Mouse (Mus musculus): ENCODE measurements around the gene Man2c1. TPM values are rescaled to one million over a fixed set of nuclear protein-coding genes. Genes with fewer than 3 reads are reported as not detected.

The Man2c1 gene
- polyA plus RNA-seq, 1 experiment from 2014 or later: 41.3 TPM

DNA sequence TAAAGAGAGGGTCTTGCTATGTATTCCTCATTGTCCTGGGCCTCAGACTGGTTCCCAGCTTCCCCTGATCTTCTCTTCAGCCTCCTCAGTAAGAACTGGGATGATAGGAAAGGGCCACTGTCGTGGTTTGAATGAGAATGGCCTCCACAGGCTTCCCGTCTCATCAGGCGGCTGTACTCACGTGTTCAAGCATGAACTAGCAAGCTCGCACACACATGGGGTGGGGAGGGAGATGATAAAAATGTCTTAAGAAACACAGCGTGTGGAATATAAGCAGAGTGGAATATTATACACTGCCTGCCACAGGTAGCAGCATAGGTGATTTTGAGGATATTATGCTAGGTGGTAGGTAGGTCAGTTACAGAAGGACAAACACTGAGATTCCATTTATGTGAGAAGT, 18.5 kb downstream of the Man2c1 start:
- Histone ChIP-seq H3K9me3 (ENCODE audit: control insufficient read depth, low read length) (no peaks in the 10 kb centered on the region), H3K4me3 (ENCODE audit: low read depth, low read length) (no peak overlapping the region), H3K36me3 (ENCODE audit: control insufficient read depth, insufficient read depth, low read length) (no peaks in the 10 kb centered on the region), H3K27me3 (ENCODE audit: control insufficient read depth, insufficient read depth, low read length) (no peaks in the 10 kb centered on the region), H3K4me2 (ENCODE audit: low read depth, low read length, severe bottlenecking) (peak overlapping the region; percentile 81; the same call in 1 of the 2 replicates), H3K27ac (ENCODE audit: low read depth, low read length) (no peak overlapping the region), H3K9ac (ENCODE audit: low read length) (peak overlapping the region; percentile 74; the same call in 1 of the 2 replicates), H3K4me1 (replicated peaks; ENCODE audit: control insufficient read depth, insufficient read depth, low read length) (0 out of 2 replicates have a peak, but pooled peaks cover 2% of the 10 kb centered on the region)
- 74% methylated on average over 6 of the region's 6 CpGs for WGBS
- DNase-seq (ENCODE audit: low spot score) (no peak), ATAC-seq (replicated peaks; ENCODE audit: low FRiP score) (no peak)

DNA sequence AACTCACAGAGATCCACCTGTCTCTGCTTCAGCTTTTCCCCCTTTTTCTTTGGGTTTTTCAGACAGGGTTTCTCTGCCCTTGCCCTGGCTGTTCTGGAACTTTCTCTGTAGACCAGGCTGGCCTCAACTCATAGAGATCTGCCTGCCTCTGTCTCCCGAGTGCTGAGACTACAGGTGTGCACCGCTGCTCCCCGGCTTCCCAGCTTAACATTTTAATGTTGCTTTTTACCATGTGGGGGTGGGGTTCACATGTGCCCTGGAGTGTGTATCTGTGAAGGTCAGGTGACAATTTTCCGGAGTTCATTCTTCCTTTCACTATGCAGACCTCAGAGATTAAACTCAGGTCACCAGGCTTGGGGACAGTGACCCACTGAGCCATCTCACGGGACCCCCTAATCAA, 19.7 kb downstream of the Man2c1 start:
- H3K27me3 ChIP-seq (ENCODE audit: control insufficient read depth, insufficient read depth, low read length): no peaks in the 10 kb centered on the region
- WGBS: 90% methylated on average over 5 of the region's 5 CpGs

DNA sequence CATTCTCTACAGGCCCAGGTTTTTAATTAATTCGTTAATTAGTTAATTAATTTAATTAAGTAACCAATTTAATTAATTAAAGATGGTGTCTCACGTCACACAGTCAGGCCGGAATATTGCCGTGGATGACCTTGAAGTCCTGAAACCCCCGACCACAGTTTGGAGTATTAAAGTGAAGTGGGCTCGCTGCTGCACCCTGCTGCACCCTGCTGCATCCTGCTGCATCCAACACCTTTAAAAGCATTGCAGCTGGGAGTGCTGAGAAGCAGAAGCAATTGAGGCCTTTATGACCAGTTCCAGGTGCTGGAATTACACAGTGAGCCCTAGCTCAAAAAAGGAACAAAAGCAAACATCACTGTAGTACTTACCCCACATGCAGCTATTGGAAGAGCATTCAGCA, 21.8 kb downstream of the Man2c1 start:
- no peaks in the 10 kb centered on the region for H3K27me3 ChIP-seq (ENCODE audit: control insufficient read depth, insufficient read depth, low read length)
- no peak for DNase-seq (ENCODE audit: low spot score)
- 53% methylated on average over 6 of the region's 6 CpGs for WGBS

More for the DNA sequence above, 19.7 kb downstream of the Man2c1 start:
- H3K27ac ChIP-seq (ENCODE audit: low read depth, low read length): no peak overlapping the region
- H3K9me3 ChIP-seq (ENCODE audit: control insufficient read depth, low read length): no peaks in the 10 kb centered on the region
- 0 out of 2 replicates have a peak, but pooled peaks cover 2% of the 10 kb centered on the region for H3K4me1 ChIP-seq (replicated peaks; ENCODE audit: control insufficient read depth, insufficient read depth, low read length)
- H3K9ac ChIP-seq (ENCODE audit: low read length): no peak overlapping the region
- no peak overlapping the region for H3K4me3 ChIP-seq (ENCODE audit: low read depth, low read length)
- H3K4me2 ChIP-seq (ENCODE audit: low read depth, low read length, severe bottlenecking): no peak overlapping the region
- no peak for DNase-seq (ENCODE audit: low spot score)
- no peak for ATAC-seq (replicated peaks; ENCODE audit: low FRiP score)
- H3K36me3 ChIP-seq (ENCODE audit: control insufficient read depth, insufficient read depth, low read length): no peaks in the 10 kb centered on the region; the same call in 1 of the 2 replicates

DNA sequence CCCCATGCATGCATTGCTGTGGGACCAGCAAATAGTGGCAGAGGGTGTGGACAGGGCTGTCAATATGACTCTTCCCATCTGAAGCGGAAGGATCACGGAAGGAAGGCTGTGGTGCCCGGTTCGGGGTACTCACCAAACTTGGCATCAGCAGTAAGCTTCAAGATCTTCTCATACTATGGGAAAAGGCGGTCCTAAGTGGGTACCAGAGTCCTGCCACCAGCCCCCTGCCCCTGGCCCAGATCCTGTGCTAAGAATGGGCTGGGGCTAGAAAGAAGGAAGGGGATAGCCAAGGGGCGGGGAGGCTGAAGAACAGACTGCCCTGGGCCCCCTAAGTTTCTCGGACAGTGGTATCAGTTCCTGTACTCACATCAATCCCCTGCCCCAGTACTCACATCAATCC, 25.9 kb downstream of the Man2c1 start:
- no peaks in the 10 kb centered on the region for H3K9me3 ChIP-seq (ENCODE audit: control insufficient read depth, low read length)
- no peaks in the 10 kb centered on the region; the same call in 1 of the 2 replicates for H3K36me3 ChIP-seq (ENCODE audit: control insufficient read depth, insufficient read depth, low read length)
- WGBS: 88% methylated on average over 7 of the region's 7 CpGs
- no peak for ATAC-seq (replicated peaks; ENCODE audit: low FRiP score)
- no peak overlapping the region for H3K27ac ChIP-seq (ENCODE audit: low read depth, low read length)
- no peak overlapping the region for H3K9ac ChIP-seq (ENCODE audit: low read length)
- DNase-seq (ENCODE audit: low spot score): no peak
- no peaks in the 10 kb centered on the region for H3K27me3 ChIP-seq (ENCODE audit: control insufficient read depth, insufficient read depth, low read length)
- peaks cover 5% of the 10 kb centered on the region; the same call in 1 of the 2 replicates for H3K4me1 ChIP-seq (replicated peaks; ENCODE audit: control insufficient read depth, insufficient read depth, low read length)
- H3K4me3 ChIP-seq (ENCODE audit: low read depth, low read length): no peak overlapping the region
- H3K4me2 ChIP-seq (ENCODE audit: low read depth, low read length, severe bottlenecking): no peak overlapping the region

More for the DNA sequence above, 21.8 kb downstream of the Man2c1 start:
- Histone ChIP-seq H3K27ac (ENCODE audit: low read depth, low read length) (no peak overlapping the region), H3K36me3 (ENCODE audit: control insufficient read depth, insufficient read depth, low read length) (no peaks in the 10 kb centered on the region; the same call in 1 of the 2 replicates), H3K4me3 (ENCODE audit: low read depth, low read length) (no peak overlapping the region), H3K9me3 (ENCODE audit: control insufficient read depth, low read length) (no peaks in the 10 kb centered on the region), H3K4me2 (ENCODE audit: low read depth, low read length, severe bottlenecking) (no peak overlapping the region), H3K9ac (ENCODE audit: low read length) (no peak overlapping the region), H3K4me1 (replicated peaks; ENCODE audit: control insufficient read depth, insufficient read depth, low read length) (peaks cover 4% of the 10 kb centered on the region; the same call in 1 of the 2 replicates)
- ATAC-seq (replicated peaks; ENCODE audit: low FRiP score): no peak

DNA sequence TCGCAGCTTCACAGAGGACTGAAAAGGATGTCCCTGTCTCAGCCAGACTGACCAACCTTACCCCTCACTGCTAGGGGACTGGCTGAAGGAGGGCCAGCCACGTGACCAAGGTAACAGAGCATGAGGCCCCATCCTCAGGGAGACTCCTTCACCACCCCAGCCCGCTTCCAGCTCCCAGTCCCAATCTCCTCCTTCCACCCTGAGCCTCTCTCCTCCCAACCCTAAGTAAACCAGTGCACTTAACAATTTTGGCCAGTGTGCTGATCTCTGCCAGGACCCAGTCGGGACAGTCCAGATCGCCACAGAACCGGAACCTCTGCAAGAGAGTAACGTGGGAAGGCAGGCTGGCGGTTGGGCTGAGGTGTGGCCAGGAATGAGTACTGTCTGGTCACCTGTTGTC, 26.3 kb downstream of the Man2c1 start:
- 88% methylated on average over 8 of the region's 8 CpGs for WGBS
- H3K27me3 ChIP-seq (ENCODE audit: control insufficient read depth, insufficient read depth, low read length): no peaks in the 10 kb centered on the region
- ATAC-seq (replicated peaks; ENCODE audit: low FRiP score) (no peak), DNase-seq (ENCODE audit: low spot score) (no peak)
- H3K4me2 ChIP-seq (ENCODE audit: low read depth, low read length, severe bottlenecking): no peak overlapping the region
- H3K27ac ChIP-seq (ENCODE audit: low read depth, low read length): no peak overlapping the region
- peaks cover 5% of the 10 kb centered on the region; the same call in 1 of the 2 replicates for H3K4me1 ChIP-seq (replicated peaks; ENCODE audit: control insufficient read depth, insufficient read depth, low read length)
- no peak overlapping the region for H3K9ac ChIP-seq (ENCODE audit: low read length)
- H3K4me3 ChIP-seq (ENCODE audit: low read depth, low read length): no peak overlapping the region
- H3K9me3 ChIP-seq (ENCODE audit: control insufficient read depth, low read length): no peaks in the 10 kb centered on the region
- H3K36me3 ChIP-seq (ENCODE audit: control insufficient read depth, insufficient read depth, low read length): no peaks in the 10 kb centered on the region; the same call in 1 of the 2 replicates

DNA sequence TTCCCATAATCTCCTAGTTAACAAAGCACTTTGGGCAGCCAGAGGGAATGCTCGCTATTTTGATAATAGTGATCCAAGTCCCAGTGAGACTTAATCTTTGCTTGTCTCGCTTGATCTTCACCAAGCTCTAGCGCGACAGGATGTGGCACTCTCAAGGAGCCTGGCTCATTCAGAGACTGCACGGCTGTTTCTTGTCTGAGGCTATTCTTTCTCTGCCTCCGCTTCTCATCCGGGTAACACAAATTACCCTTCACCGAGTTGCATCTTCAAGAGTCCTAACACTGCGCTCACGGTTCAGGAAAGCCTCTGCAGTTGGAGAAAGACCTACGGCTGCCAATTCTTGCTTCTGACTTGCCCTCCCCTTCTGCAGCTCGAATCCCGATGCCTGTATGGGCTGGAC, 27.0 kb downstream of the Man2c1 start:
- no peaks in the 10 kb centered on the region for H3K9me3 ChIP-seq (ENCODE audit: control insufficient read depth, low read length)
- peak overlapping the region; percentile 70 for H3K9ac ChIP-seq (ENCODE audit: low read length)
- H3K4me1 ChIP-seq (replicated peaks; ENCODE audit: control insufficient read depth, insufficient read depth, low read length): peaks cover 5% of the 10 kb centered on the region; the same call in 1 of the 2 replicates
- no peaks in the 10 kb centered on the region; the same call in 1 of the 2 replicates for H3K36me3 ChIP-seq (ENCODE audit: control insufficient read depth, insufficient read depth, low read length)
- peak overlapping the region; percentile 74 for H3K4me3 ChIP-seq (ENCODE audit: low read depth, low read length)
- ATAC-seq (replicated peaks; ENCODE audit: low FRiP score): no peak
- 31% methylated on average over 13 of the region's 13 CpGs for WGBS
- H3K4me2 ChIP-seq (ENCODE audit: low read depth, low read length, severe bottlenecking): peak overlapping the region; percentile 96
- peak; percentile 31 for DNase-seq (ENCODE audit: low spot score)
- no peaks in the 10 kb centered on the region for H3K27me3 ChIP-seq (ENCODE audit: control insufficient read depth, insufficient read depth, low read length)
- no peak overlapping the region for H3K27ac ChIP-seq (ENCODE audit: low read depth, low read length)

DNA sequence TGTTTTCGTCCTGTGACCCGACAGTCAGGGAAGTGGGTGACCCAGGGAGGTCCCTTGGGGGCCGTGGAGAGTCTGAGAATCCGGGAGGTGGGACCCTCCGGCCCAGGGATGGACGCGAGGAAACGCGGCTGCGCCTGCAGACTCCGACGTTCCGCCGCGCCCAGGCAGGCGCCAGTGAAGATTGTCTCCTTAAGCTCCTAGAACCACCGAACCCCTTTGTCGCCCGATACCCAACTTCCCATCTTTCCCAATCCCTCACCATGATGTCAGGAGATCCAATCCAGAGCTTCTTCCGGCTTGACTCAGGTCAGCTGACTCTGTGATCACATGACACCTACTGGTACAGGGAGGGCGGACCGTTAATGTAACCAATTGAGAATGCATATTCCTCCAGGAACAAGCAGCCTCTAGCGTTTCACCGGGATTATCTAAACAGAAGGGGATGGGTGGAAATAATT, 27.6 kb downstream of the Man2c1 start, which contains the start of gene Commd4:
Gene Commd4 (minus strand): TSS at position 319 of the 458 bp plus-strand sequence.
- Histone ChIP-seq H3K9me3 (ENCODE audit: control insufficient read depth, low read length) (no peaks in the 10 kb centered on the region), H3K4me1 (replicated peaks; ENCODE audit: control insufficient read depth, insufficient read depth, low read length) (peaks cover 5% of the 10 kb centered on the region; the same call in 1 of the 2 replicates), H3K9ac (ENCODE audit: low read length) (peak within 1 kb of the TSS; percentile 70), H3K4me2 (ENCODE audit: low read depth, low read length, severe bottlenecking) (peak within 1 kb of the TSS; percentile 96), H3K27ac (ENCODE audit: low read depth, low read length) (no peak within 1 kb of the TSS), H3K36me3 (ENCODE audit: control insufficient read depth, insufficient read depth, low read length) (no peaks in the 10 kb centered on the region; the same call in 1 of the 2 replicates), H3K27me3 (ENCODE audit: control insufficient read depth, insufficient read depth, low read length) (no peaks in the 10 kb centered on the region), H3K4me3 (ENCODE audit: low read depth, low read length) (peak within 1 kb of the TSS; percentile 74)
- under 1% methylated on average over 24 of the region's 24 CpGs for WGBS
- DNase-seq (ENCODE audit: low spot score): peak; percentile 88
- ATAC-seq (replicated peaks; ENCODE audit: low FRiP score): peak; percentile 88

DNA sequence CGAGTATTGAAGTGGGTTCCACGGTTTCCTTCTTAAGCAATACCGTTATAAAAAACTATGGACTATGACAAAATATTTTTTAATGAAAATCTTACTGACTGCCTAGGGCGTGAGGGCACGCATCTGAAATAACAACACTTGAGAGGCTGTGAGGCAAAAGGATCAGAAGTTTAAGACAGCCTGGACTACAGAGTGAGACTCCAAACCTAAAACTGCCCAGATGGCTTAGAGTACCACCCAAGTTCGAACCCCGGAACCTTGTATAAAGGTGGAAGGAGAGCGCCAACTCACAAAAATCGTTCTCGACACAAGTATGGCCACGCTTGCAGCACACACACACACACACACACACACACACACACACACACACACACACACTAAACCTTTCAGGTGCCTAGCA, 28.0 kb downstream of the Man2c1 start:
- Histone ChIP-seq H3K36me3 (ENCODE audit: control insufficient read depth, insufficient read depth, low read length) (no peaks in the 10 kb centered on the region; the same call in 1 of the 2 replicates), H3K4me2 (ENCODE audit: low read depth, low read length, severe bottlenecking) (peak overlapping the region; percentile 96), H3K9me3 (ENCODE audit: control insufficient read depth, low read length) (no peaks in the 10 kb centered on the region), H3K27me3 (ENCODE audit: control insufficient read depth, insufficient read depth, low read length) (no peaks in the 10 kb centered on the region), H3K27ac (ENCODE audit: low read depth, low read length) (no peak overlapping the region), H3K4me3 (ENCODE audit: low read depth, low read length) (peak overlapping the region; percentile 74), H3K9ac (ENCODE audit: low read length) (peak overlapping the region; percentile 40; the same call in 1 of the 2 replicates), H3K4me1 (replicated peaks; ENCODE audit: control insufficient read depth, insufficient read depth, low read length) (peaks cover 5% of the 10 kb centered on the region; the same call in 1 of the 2 replicates)
- ATAC-seq (replicated peaks; ENCODE audit: low FRiP score) (peak; percentile 50; the same call in 1 of the 2 replicates), DNase-seq (ENCODE audit: low spot score) (peak; percentile 40)
- WGBS: 40% methylated on average over 11 of the region's 11 CpGs

DNA sequence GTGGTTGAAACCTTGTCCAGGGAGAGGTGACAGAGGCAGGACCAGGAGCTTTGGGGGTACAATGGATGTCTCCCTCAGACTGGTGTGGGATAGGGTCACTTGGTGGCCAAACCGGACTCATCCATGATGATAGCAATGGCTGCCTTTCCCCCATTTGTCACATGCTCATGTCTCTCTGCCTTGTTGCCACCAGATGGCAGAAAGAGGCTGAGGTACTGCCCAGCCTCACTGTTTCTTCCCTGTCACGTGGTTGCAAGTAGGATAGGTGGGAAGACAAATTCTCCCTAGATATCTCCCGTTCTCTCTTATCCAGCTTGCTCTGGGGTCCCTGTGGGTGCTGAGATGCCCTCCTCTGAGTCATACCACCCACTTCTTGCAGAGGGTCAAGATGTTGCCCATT, 32.0 kb downstream of the Man2c1 start:
- Histone ChIP-seq H3K4me1 (replicated peaks; ENCODE audit: control insufficient read depth, insufficient read depth, low read length) (peaks cover 2% of the 10 kb centered on the region; the same call in 1 of the 2 replicates), H3K36me3 (ENCODE audit: control insufficient read depth, insufficient read depth, low read length) (no peaks in the 10 kb centered on the region), H3K9me3 (ENCODE audit: control insufficient read depth, low read length) (no peaks in the 10 kb centered on the region), H3K27ac (ENCODE audit: low read depth, low read length) (no peak overlapping the region), H3K4me3 (ENCODE audit: low read depth, low read length) (no peak overlapping the region), H3K27me3 (ENCODE audit: control insufficient read depth, insufficient read depth, low read length) (no peaks in the 10 kb centered on the region), H3K9ac (ENCODE audit: low read length) (no peak overlapping the region), H3K4me2 (ENCODE audit: low read depth, low read length, severe bottlenecking) (no peak overlapping the region)
- ATAC-seq (replicated peaks; ENCODE audit: low FRiP score): no peak
- no peak for DNase-seq (ENCODE audit: low spot score)
- 25% methylated on average over 3 of the region's 3 CpGs for WGBS

All from forebrain, embryonic 11.5 days (tissue).